Mouse (Mus musculus) spleen, adult 2 months (tissue): ENCODE results near the gene Hoxb7.

Experiments
- CTCF ChIP-seq: fragments of 200-500 bp; IDR thresholded peaks from 2 replicates; pipeline ENCODE4 v1.5.1; 2011; ENCODE audit warnings: mild to moderate bottlenecking, inconsistent platforms; ENCODE audit not compliant: insufficient read depth, insufficient read length, insufficient replicate concordance; ENCODE audit errors: extremely low read depth
- POLR2A ChIP-seq: fragments of 200-500 bp; IDR thresholded peaks from 2 replicates; pipeline ENCODE4 v1.6.1; 2011; ENCODE audit warnings: low read depth, low read length, inconsistent platforms

GRCm38 (mm10) chr11:96288455-96289221, 2.2 kb downstream of the Hoxb7 start:
- TF ChIP-seq CTCF = no peak
- no peak for TF ChIP-seq POLR2A
